Mouse (Mus musculus) heart, embryonic 12.5 days (tissue): ENCODE measurements around the gene Pclaf. TPM values are rescaled to one million over a fixed set of nuclear protein-coding genes. Genes with fewer than 3 reads are reported as not detected.

Source experiments
- ATAC-seq: fragments of 200-750 bp; cut with Nextera tagmentation; 2 replicates; pipeline ENCODE4 v1.8.0; 2017; ENCODE audit warnings: moderate TSS enrichment, moderate library complexity; ENCODE audit not compliant: insufficient number of reproducible peaks, low FRiP score
- H3K27ac ChIP-seq: fragments of 300-500 bp; sonication (generic); 2 replicates; pipeline ENCODE4 v1.5.1; 2016; ENCODE audit warnings: mild to moderate bottlenecking, moderate library complexity; ENCODE audit not compliant: poor library complexity, severe bottlenecking
- H3K27me3 ChIP-seq: fragments of 300-500 bp; sonication (generic); replicated peaks from 2 replicates; pipeline ENCODE4 v1.6.1; 2016; ENCODE audit warnings: mild to moderate bottlenecking, moderate library complexity
- H3K36me3 ChIP-seq: fragments of 300-500 bp; sonication (generic); 2 replicates; pipeline ENCODE4 v1.6.1; 2016; ENCODE audit warnings: mild to moderate bottlenecking, moderate library complexity
- H3K4me1 ChIP-seq: fragments of 300-500 bp; sonication (generic); replicated peaks from 2 replicates; pipeline ENCODE4 v1.6.1; 2016; ENCODE audit warnings: mild to moderate bottlenecking
- H3K4me2 ChIP-seq: fragments of 300-500 bp; sonication (generic); 2 replicates; pipeline ENCODE4 v1.6.1; 2016; ENCODE audit warnings: mild to moderate bottlenecking, moderate library complexity
- H3K4me3 ChIP-seq: fragments of 300-500 bp; sonication (generic); 2 replicates; pipeline ENCODE4 v1.5.1; 2016; ENCODE audit warnings: mild to moderate bottlenecking
- H3K9ac ChIP-seq: fragments of 300-500 bp; sonication (generic); 2 replicates; pipeline ENCODE4 v1.6.1; 2016; ENCODE audit warnings: mild to moderate bottlenecking, moderate library complexity
- H3K9me3 ChIP-seq: fragments of 300-500 bp; sonication (generic); replicated peaks from 2 replicates; pipeline ENCODE4 v1.6.1; 2016; ENCODE audit warnings: mild to moderate bottlenecking, moderate library complexity
- WGBS: fragments of 180-500 bp; shearing (Covaris S2); methylation state at CpG from one replicate; pipeline ENCODE4 v1.1.7; 2016; 5-methylcytosine and 5-hydroxymethylcytosine counted together
- polyA plus RNA-seq: library from polyadenylated mRNA; unstranded; fragments of >200 nt; fragmentation: Nextera tagmentation; extraction: Ambion mirVana; gene quantifications from 2 replicates; pipeline ENCODE4 v1.2.1, GENCODE M21; 2016

The Pclaf gene
- polyA plus RNA-seq, result 116 and 120 TPM in 2 replicates

- Histone ChIP-seq H3K27me3 (no peaks in the 10 kb centered on the region), H3K4me3 (peak within 1 kb of the TSS; percentile 70), H3K9ac (peak within 1 kb of the TSS; percentile 76), H3K36me3 (peaks cover 24% of the 10 kb centered on the region), H3K27ac (peak within 1 kb of the TSS; percentile 44), H3K4me1 (peaks cover 11% of the 10 kb centered on the region), H3K9me3 (no peaks in the 10 kb centered on the region), H3K4me2 (peak within 1 kb of the TSS; percentile 82)
- WGBS, result under 1% methylated on average over 21 of the region's 21 CpGs
- peak; percentile 90 for ATAC-seq
Observed at GRCm38 (mm10) chr9:65890143-65890628, at the start of gene Pclaf. Gene Pclaf, plus strand, starts transcription at chr9:65890237.

GRCm38 (mm10) chr9:65844421-65845165, 45.4 kb upstream of the Pclaf start:
- Histone ChIP-seq H3K27me3 (no peaks in the 10 kb centered on the region), H3K36me3 (peaks cover 24% of the 10 kb centered on the region), H3K4me3 (no peak overlapping the region), H3K9ac (no peak overlapping the region), H3K4me1 (peaks cover 6% of the 10 kb centered on the region), H3K27ac (no peak overlapping the region), H3K9me3 (no peaks in the 10 kb centered on the region), H3K4me2 (no peak overlapping the region)
- ATAC-seq, result no peak
- WGBS, result 83% methylated on average over 7 of the region's 7 CpGs

GRCm38 (mm10) chr9:65848154-65848553, 41.9 kb upstream of the Pclaf start:
- peaks cover 6% of the 10 kb centered on the region for H3K4me1 ChIP-seq
- H3K27me3 ChIP-seq, result no peaks in the 10 kb centered on the region
- no peak overlapping the region for H3K4me3 ChIP-seq
- peaks cover 38% of the 10 kb centered on the region for H3K36me3 ChIP-seq
- H3K9ac ChIP-seq, result no peak overlapping the region
- no peak for ATAC-seq
- no peaks in the 10 kb centered on the region for H3K9me3 ChIP-seq
- no peak overlapping the region for H3K4me2 ChIP-seq
- no peak overlapping the region for H3K27ac ChIP-seq

- peaks cover 3% of the 10 kb centered on the region for H3K4me1 ChIP-seq
- WGBS, result 20% methylated on average over 1 of the region's 1 CpGs
- no peak overlapping the region for H3K4me3 ChIP-seq
- no peaks in the 10 kb centered on the region for H3K9me3 ChIP-seq
- no peak overlapping the region for H3K27ac ChIP-seq
- no peaks in the 10 kb centered on the region for H3K27me3 ChIP-seq
- peaks cover 50% of the 10 kb centered on the region for H3K36me3 ChIP-seq
- H3K4me2 ChIP-seq, result no peak overlapping the region
- H3K9ac ChIP-seq, result no peak overlapping the region
- ATAC-seq, result no peak
Observed at GRCm38 (mm10) chr9:65850203-65850602, 39.8 kb upstream of the Pclaf start.

- no peak overlapping the region for H3K27ac ChIP-seq
- no peaks in the 10 kb centered on the region for H3K27me3 ChIP-seq
- peaks cover 68% of the 10 kb centered on the region for H3K36me3 ChIP-seq
- H3K4me1 ChIP-seq, result no peaks in the 10 kb centered on the region
- H3K4me3 ChIP-seq, result no peak overlapping the region
- no peaks in the 10 kb centered on the region for H3K9me3 ChIP-seq
- ATAC-seq, result no peak
- H3K4me2 ChIP-seq, result no peak overlapping the region
- WGBS, result 60% methylated on average over 1 of the region's 1 CpGs
- no peak overlapping the region for H3K9ac ChIP-seq
Observed at GRCm38 (mm10) chr9:65859656-65860055, 30.4 kb upstream of the Pclaf start.

- peak; percentile 96 for ATAC-seq
- H3K4me3 ChIP-seq, result peak overlapping the region; percentile 68
- H3K4me1 ChIP-seq, result no peaks in the 10 kb centered on the region
- WGBS, result under 1% methylated on average over 37 of the region's 37 CpGs
- H3K27me3 ChIP-seq, result no peaks in the 10 kb centered on the region
- H3K4me2 ChIP-seq, result peak overlapping the region; percentile 77
- peak overlapping the region; percentile 64 for H3K27ac ChIP-seq
- peak overlapping the region; percentile 76 for H3K9ac ChIP-seq
- peaks cover 8% of the 10 kb centered on the region for H3K36me3 ChIP-seq
- H3K9me3 ChIP-seq, result no peaks in the 10 kb centered on the region
Observed at GRCm38 (mm10) chr9:65884564-65885315, 5.3 kb upstream of the Pclaf start.

- Histone ChIP-seq H3K4me2 (peak overlapping the region; percentile 82), H3K27me3 (no peaks in the 10 kb centered on the region), H3K4me1 (peaks cover 11% of the 10 kb centered on the region), H3K9me3 (no peaks in the 10 kb centered on the region), H3K36me3 (peaks cover 31% of the 10 kb centered on the region), H3K4me3 (peak overlapping the region; percentile 70), H3K9ac (peak overlapping the region; percentile 76), H3K27ac (no peak overlapping the region)
- ATAC-seq, result no peak
- WGBS, result 8% methylated on average over 5 of the region's 5 CpGs
Observed at GRCm38 (mm10) chr9:65891126-65891525, 1.1 kb downstream of the Pclaf start.

GRCm38 (mm10) chr9:65896977-65897376, 6.9 kb downstream of the Pclaf start:
- Histone ChIP-seq H3K27me3 (no peaks in the 10 kb centered on the region), H3K4me2 (no peak overlapping the region), H3K4me1 (0 out of 2 replicates have a peak, but pooled peaks cover 2% of the 10 kb centered on the region), H3K9me3 (no peaks in the 10 kb centered on the region), H3K4me3 (no peak overlapping the region), H3K27ac (no peak overlapping the region), H3K36me3 (peaks cover 62% of the 10 kb centered on the region), H3K9ac (no peak overlapping the region)
- 79% methylated on average over 2 of the region's 2 CpGs for WGBS
- ATAC-seq, result no peak

- Histone ChIP-seq H3K4me2 (no peak overlapping the region), H3K36me3 (peaks cover 39% of the 10 kb centered on the region), H3K27me3 (no peaks in the 10 kb centered on the region), H3K4me1 (peaks cover 2% of the 10 kb centered on the region), H3K4me3 (no peak overlapping the region), H3K9me3 (no peaks in the 10 kb centered on the region), H3K9ac (no peak overlapping the region), H3K27ac (no peak overlapping the region)
- 83% methylated on average over 3 of the region's 3 CpGs for WGBS
- no peak for ATAC-seq
Observed at GRCm38 (mm10) chr9:65902879-65903278, 12.8 kb downstream of the Pclaf start.

- Histone ChIP-seq H3K4me2 (no peak overlapping the region), H3K27me3 (no peaks in the 10 kb centered on the region), H3K4me1 (peaks cover 3% of the 10 kb centered on the region), H3K9ac (no peak overlapping the region), H3K4me3 (no peak overlapping the region), H3K9me3 (no peaks in the 10 kb centered on the region), H3K27ac (no peak overlapping the region), H3K36me3 (peaks cover 38% of the 10 kb centered on the region)
- no peak for ATAC-seq
Observed at GRCm38 (mm10) chr9:65903419-65903818, 13.4 kb downstream of the Pclaf start.
